Mouse (Mus musculus): ENCODE results near the gene Cdkal1. TPM values are rescaled to one million over a fixed set of nuclear protein-coding genes. Genes with fewer than 3 reads are reported as not detected.

Gene Cdkal1
- total RNA-seq, 2 experiments from 2014 or later = 17.4 to 17.5 TPM

GRCm38 (mm10) chr13:29360899-29361298, 494.6 kb downstream of the Cdkal1 start:
- no peak for DNase-seq (ENCODE audit: low spot score in 2 of 2)

DNA sequence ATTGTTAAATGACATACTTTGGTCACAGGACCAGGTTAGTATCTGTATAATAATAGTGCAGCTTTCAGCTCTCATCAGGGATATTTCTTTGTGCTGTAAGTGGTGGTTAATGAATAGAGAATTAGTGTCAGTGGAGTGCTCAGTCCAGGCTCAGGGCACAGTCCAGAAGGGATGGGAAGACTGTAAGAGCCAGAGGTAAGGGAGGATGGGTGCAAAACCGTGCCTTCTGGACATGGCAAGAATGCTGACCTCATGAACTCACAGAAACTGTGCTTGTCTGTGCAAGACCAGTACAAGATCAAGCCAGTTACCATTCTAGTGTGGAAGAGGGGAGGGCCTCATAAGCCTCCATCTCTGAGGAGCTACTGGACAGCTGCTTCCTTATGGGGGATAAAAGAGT, 496.1 kb downstream of the Cdkal1 start:
- no peak for DNase-seq (ENCODE audit: low spot score in 2 of 2)

DNA sequence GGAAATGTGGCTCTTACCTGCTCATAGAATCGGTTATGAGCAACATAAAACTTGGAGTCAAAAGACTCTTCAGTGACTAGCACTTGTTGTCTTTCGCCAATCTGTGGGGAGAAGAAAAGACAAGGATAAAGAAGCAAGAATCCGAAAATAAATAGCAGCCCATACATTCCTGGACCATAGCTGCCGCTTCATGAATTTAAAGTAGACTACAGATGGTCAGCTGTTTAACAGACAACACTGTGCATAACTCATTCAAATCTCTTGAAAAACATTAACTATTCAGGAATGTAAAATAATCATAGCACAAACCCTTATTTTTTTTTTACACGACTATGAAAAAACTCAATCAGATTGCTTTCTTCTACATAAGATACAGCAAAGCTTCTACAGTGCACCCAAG, 498.0 kb downstream of the Cdkal1 start:
- DNase-seq (ENCODE audit: low spot score in 2 of 2) = no peak

DNA sequence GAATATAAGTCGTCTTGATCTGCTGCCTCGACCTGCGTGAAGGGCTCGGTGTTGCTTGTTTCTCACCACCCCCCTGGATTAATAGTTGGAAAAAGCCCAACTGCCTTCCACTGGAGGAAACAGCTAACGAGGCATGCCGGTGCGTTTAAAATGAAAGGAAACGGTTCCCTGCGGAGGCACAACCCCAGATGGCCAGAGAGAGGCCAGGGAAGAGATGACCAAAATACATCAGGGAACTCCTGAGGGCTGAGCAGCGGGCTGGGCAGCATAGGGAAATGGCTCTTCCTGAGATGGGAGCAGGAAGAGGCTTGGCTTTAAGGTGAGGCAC, 499.4 kb downstream of the Cdkal1 start:
- no peak for DNase-seq (ENCODE audit: low spot score in 2 of 2)

GRCm38 (mm10) chr13:29355484-29356157, 499.9 kb downstream of the Cdkal1 start:
- no peak for DNase-seq (ENCODE audit: low spot score in 2 of 2)

DNA sequence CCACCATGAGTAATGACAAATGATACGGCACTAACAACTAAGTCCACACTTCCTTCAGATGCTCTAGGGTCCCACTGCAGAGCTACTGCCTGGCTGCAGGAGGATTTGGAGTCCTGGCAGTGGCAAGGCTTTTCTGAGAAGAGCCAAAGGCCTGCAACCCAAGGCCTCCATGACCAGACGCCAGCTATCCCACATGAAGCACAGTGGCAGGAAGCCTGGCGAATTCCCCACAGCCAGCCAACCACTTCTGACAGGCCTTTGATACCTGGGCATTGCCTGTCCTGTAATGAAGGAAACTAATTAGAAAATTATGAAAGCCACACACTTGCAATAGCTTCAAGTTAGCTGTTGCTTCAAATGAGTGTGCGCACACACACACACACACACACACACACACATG, 500.5 kb downstream of the Cdkal1 start:
- DNase-seq (ENCODE audit: low spot score in 2 of 2) = no peak

DNA sequence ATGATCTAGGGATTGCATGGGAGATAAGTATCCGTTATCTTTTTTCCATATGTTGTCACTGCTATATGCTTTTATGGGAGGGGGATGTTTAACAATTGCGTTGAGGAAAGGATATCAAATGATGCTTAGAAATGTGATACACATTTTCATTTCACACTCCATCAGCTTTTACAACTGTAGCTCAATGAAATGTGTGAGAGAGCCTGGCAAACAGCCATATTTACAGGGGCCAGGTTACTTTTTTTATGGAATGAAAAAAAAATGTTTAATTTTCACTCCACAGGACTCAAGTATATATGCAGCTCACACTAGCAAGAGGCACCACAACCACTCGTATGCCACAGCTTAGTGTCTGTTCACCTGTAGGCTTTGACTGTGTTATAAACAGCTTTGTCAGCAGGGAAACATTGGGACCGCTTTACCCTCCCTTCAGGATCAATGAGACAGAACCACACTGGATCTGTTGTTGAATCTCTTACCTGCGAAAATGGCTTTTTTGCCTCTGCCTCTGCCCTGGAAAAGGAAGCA, 501.5 kb downstream of the Cdkal1 start:
- DNase-seq (ENCODE audit: low spot score in 2 of 2) = no peak

DNA sequence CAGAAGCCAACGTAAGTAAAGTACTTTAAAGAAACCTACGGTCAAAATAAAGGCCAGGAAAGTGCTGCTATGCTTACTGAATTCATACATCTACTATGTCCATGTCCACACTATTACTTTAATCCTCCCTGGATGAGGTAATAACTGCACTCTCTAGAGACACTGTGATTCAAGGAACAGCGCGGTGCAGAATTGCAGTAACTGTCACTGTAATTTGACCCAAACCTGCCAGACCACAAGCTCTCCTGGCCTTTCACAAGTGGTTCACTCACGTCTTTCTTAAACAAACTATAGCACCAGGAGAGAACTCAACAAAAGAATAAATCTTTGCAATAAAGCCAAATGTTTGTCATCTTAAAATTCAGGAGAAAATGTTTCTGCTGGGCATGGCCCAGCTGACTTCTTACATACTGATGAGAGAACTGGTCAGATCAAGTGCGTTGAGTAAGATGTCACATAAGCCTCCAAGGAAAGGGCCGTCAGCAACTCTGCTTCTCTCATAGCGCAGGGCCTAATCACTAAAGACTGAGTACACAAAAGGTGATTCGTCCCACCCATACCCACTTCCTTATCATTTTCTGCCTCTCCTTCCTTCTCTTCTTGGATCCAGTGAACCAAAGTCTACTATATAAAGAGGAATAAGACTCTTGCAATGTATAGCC, 504.3 kb downstream of the Cdkal1 start:
- DNase-seq (ENCODE audit: low spot score in 2 of 2) = no peak

- no peak for DNase-seq (ENCODE audit: low spot score in 2 of 2)
Measured at GRCm38 (mm10) chr13:29350004-29350403, 505.5 kb downstream of the Cdkal1 start.

GRCm38 (mm10) chr13:29349386-29349961, 506.0 kb downstream of the Cdkal1 start:
- DNase-seq (ENCODE audit: low spot score in 2 of 2) = no peak

GRCm38 (mm10) chr13:29348331-29348730, 507.1 kb downstream of the Cdkal1 start:
- no peak for DNase-seq (ENCODE audit: low spot score in 2 of 2)

GRCm38 (mm10) chr13:29332640-29333412, 522.6 kb downstream of the Cdkal1 start:
- DNase-seq (ENCODE audit: low spot score in 2 of 2) = peak; percentile 46 to 57

DNA sequence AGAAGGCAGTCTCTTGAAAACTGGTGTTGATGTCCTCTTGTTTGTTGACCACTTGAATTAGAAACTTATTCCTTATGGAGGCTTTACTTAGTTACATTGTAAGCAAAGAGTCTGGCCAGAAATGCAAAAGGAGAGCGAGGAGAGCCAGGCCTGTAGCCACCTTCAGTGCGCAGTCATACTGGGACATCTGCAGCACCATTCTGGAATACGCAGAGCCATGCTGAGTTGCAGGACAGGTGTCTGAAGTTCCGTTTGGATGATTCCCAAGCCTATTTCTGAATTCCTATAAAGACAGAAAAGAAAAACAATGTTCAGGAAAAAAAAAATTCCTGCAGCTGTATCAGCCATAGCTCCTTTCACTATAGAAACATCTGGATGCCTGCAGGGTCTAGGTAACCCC, 529.5 kb downstream of the Cdkal1 start:
- no peak for DNase-seq (ENCODE audit: low spot score in 2 of 2)

DNA sequence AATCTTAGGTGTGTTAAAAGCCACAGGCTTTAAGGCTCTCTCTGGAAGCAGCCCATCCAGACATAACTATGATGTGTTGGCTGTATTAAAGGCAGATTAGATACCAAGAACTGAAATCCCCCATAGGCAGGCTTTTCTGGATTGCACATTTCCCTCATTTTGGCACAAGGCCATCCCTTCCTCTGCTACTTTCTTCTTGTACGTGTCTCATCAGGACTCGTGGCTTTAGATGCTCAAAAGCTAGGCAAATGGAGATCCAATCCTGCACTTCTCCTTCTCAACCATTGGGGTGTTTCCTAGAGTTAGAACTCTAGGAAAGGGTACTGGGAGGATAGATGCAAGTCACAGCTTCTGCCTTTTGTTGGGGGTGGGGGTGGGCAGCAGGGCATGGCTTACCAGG, 535.1 kb downstream of the Cdkal1 start:
- no peak for DNase-seq (ENCODE audit: low spot score in 2 of 2)

- no peak for DNase-seq (ENCODE audit: low spot score in 2 of 2)
Measured at GRCm38 (mm10) chr13:29317703-29318102, 537.8 kb downstream of the Cdkal1 start.

GRCm38 (mm10) chr13:29316271-29316670, 539.2 kb downstream of the Cdkal1 start:
- no peak for DNase-seq (ENCODE audit: low spot score in 2 of 2)

DNA sequence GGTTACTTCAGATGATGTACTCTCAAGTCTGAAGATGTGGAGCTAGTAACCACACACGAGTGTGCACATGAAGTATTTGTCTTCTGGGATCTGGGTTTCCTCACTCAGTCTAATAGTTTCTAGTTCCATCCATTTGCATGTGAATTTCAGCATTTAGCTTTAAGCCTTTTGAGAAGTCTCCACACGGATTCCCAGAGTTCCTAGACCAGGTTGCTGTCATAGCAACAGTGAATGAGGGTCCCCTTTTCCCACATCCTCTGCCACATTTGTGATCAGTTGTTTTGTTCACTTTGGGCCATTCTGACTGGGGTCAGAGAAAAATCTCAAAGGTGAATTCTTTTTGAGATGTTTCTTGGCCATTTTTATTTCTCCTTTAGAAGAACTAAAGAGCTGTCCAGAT, 543.4 kb downstream of the Cdkal1 start:
- no peak for DNase-seq (ENCODE audit: low spot score in 2 of 2)

DNA sequence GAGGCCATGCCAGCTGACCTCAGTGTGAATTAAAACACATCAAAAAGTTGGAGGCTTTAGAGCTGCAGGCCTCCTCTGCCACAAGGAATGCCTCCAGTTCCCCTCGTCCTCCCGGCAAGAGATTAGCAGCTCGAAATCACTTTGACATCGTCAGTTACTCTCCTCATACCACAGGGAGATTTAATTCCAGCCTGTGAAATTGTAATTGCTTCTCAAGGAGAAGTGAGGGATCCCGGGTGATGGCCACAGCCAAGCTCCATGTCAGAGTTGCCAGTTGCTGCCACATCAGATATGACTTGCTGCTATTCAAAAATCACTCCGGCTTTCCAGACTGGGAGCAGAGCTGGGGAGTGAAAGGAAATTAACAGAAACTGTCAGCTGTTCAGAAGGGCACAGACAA, 548.1 kb downstream of the Cdkal1 start:
- DNase-seq (ENCODE audit: low spot score in 2 of 2) = no peak

DNA sequence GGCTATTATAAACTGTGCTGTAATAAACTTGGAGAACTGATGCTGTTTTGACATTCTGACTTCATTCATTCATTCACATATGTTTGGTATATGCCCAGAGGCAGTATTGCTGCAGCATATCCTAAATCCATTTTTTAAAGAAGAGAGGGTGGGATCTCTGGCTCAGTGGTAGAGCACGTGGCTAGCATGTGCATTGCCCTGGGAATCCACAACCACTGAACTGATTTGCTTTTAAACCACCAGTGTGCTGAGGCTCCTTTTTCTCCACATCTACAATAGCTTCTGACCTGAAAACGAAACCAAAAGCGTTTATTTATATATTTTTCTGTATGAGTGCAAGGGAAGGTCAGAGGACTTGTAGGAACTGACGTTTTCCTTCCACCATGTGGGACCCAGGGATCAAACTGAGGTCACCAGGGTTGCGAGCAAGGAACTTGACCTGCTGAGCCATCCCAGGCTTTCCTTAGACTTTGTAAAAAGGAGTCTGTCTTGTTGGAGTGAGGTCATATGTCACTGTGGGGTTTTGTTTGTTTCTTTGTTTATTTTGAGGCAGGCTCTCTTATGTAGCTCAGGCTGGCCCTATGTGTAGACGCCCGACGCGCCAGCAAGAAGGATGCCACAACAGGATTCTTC, 562.8 kb downstream of the Cdkal1 start:
- DNase-seq (ENCODE audit: low spot score in 2 of 2) = no peak

- no peak for DNase-seq (ENCODE audit: low spot score in 2 of 2)
Measured at GRCm38 (mm10) chr13:29290569-29290968, 564.9 kb downstream of the Cdkal1 start.

- no peak for DNase-seq (ENCODE audit: low spot score in 2 of 2)
Measured at GRCm38 (mm10) chr13:29285058-29285457, 570.4 kb downstream of the Cdkal1 start.
